Mouse (Mus musculus): Measurements from ENCODE around the gene Krt82.

DNA sequence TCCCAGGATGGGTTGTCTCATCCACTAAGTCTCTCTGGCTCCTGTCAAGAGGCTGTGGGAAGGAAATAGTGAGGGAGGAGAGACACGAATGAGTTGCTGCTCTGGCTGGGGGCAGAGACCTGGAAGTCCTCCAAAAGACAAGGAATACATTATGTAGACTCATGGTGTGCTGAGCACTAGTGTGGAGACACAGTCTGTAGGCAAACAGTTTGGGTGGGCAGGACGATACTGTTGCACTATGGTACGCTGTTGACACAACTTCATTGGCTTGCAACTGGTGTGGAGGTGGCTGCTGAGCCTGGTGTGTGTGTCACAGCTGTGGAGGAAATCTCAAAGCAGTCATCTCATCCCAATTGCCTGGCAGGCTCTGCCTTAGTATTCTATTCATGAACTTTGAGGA lies 31.2 kb upstream of the Krt82 start:
- no peak for TF ChIP-seq POLR2A (IDR thresholded peaks at IDR 0.05; ENCODE audit: control insufficient read depth, extremely low read depth, insufficient read depth, low read length, poor library complexity)
- TF ChIP-seq CTCF (IDR thresholded peaks at IDR 0.05; ENCODE audit: borderline replicate concordance, control insufficient read depth, extremely low read depth, insufficient read depth, low read length, poor library complexity): no peak
